Mouse (Mus musculus) neural tube, embryonic 10.5 days (tissue): ENCODE results near the gene Fbxl2.

Experiments
- DNase-seq: peaks from one replicate; pipeline ENCODE4 v3.0.0-alpha.2; 2017; ENCODE audit warnings: low spot score; ENCODE audit errors: extremely low spot score

Fbxl2 gene

GRCm38 (mm10) chr9:113924883-113925282 lies 121.1 kb downstream of the Fbxl2 start:
- DNase-seq, result no peak

GRCm38 (mm10) chr9:113922677-113923076 lies 123.3 kb downstream of the Fbxl2 start:
- no peak for DNase-seq

- DNase-seq, result no peak
Observed at GRCm38 (mm10) chr9:113915789-113916188, 130.2 kb downstream of the Fbxl2 start.
